Mouse (Mus musculus) right cerebral cortex, postnatal 10 days (tissue): ENCODE measurements around the gene Exosc5.
A peak's percentile ranks its signal among the peaks of the same experiment; 100 is the strongest.

Source experiments
- DNase-seq, 2 experiments: peaks; one replicate each; pipeline ENCODE4 v3.0.0; 2021; ENCODE audit warnings: low spot score in 2 of 2

Exosc5 gene

DNA sequence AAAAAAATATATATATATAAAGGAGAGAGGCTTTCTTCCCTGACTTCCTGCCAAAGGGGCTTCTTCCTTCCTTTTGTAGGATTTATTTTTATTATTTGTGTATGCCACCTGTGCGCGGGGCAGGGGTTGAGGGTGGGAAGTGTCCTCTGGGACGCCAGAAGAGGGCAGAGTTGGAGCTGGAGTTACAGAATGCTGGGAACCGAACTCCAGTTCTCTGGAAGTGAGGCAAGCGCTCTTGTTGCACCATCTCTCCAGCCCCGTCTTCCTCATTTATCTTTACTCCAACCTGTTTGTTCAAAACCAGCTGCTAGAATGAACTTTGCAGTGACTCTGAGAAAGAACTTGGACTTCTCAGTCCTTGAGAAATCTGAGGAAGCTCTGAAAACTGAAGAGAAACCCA, 21.0 kb downstream of the Exosc5 start:
- DNase-seq: no peak

DNA sequence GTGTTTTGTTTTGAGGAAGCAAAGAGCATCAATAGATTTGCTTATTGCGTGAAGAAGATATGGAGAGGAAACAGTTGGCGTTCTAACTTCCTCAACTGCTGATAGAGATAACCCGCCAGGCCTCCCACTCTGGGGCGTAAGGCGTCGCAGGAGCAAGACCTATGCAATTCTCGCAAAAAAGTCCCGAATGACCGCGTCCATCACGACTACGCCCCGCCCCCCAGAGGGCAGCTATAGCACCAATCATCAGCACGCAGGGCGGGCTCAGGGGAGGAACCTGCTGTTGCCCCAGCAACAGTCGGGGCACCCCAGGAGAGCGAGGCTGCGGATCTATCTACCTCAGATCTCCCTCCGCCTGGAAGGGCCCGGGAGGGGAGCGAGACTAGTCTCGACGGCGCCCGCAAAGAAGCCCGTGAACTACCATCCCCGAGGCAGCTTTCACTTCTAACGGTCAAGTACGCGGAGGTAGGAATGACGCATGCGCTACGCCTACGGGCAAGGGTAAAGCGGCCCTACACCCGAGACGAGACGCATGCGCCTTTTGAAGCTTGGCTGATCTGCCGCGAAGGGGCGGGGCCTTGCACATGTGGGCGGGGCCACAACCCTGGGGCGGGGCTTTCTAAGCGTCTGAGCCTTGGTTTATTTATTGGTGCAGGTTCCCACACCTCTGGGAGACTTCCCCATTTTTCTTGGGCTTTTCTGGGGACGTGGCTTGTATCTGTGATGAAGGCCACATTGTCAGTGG, 21.7 kb downstream of the Exosc5 start, which contains the start of gene B9d2:
Gene B9d2, plus strand, starts transcription at position 267 of the 745 bp plus-strand sequence.
- peak; percentile 95 to 96 for DNase-seq

- no peak for DNase-seq
These were observed 22.6 kb downstream of the Exosc5 start for GRCm38 (mm10) chr7:25681341-25682231.

DNA sequence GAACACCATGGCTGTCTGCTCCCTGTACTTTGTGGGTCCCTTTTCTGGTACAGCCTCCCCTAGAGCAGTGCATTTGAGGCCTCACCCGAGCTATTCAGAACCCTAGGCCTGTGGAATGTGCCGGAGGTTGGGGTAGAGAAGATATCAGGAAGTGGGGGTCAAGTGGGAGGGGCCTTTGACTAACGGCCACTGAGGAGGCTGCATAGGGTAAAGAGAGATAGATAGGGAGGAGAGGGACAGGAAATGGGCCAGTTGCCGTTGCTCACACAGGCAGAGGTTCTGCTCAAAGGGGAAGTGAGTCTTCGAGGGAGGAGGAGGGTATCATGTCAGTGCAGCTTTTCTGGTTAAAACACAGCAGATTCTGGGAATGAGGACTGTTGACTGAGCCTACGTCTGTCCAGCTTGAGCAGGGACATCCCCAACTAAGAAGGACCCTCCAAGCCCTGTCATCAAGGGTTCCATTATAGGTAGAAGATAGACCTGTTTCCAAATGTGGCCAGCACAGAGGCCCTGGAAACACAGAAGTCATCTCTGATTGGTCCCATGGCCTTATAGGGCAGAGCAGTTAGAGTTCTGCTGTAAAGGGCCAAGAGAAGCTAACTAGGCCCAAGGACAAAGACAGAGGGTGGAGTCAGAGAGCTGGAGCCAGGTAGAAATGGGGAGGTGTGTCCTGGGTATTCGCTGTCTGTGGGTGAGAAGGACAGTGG, 24.7 kb downstream of the Exosc5 start:
- DNase-seq: no peak

DNA sequence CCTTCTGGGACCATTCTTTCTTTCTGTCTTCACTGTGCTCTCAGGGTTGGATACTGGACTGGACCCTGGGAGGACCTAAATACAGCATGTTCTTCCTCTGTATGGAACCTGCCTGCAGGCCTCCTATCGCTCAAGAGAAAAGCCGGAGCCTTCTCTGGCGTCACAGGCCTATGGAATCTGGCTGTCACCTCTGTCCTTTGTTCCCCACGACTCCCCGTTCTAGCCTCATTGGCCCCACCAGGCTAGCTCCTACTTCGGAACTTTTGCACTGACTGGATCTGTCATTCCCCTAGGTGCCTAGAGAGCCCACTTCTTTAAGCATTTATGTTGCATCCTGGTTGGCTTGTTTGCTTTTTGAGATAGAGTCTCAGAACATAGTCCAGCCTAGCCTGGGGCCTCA, 25.7 kb downstream of the Exosc5 start:
- no peak for DNase-seq

- no peak for DNase-seq
These were observed 27.0 kb downstream of the Exosc5 start for GRCm38 (mm10) chr7:25685926-25686470.

GRCm38 (mm10) chr7:25686680-25687531, 27.9 kb downstream of the Exosc5 start, which contains the start of gene Tgfb1:
TSS of gene Tgfb1 (plus strand) at chr7:25687002.
- DNase-seq: no peak

- no peak for DNase-seq
These were observed 28.9 kb downstream of the Exosc5 start for GRCm38 (mm10) chr7:25687811-25688401.

DNA sequence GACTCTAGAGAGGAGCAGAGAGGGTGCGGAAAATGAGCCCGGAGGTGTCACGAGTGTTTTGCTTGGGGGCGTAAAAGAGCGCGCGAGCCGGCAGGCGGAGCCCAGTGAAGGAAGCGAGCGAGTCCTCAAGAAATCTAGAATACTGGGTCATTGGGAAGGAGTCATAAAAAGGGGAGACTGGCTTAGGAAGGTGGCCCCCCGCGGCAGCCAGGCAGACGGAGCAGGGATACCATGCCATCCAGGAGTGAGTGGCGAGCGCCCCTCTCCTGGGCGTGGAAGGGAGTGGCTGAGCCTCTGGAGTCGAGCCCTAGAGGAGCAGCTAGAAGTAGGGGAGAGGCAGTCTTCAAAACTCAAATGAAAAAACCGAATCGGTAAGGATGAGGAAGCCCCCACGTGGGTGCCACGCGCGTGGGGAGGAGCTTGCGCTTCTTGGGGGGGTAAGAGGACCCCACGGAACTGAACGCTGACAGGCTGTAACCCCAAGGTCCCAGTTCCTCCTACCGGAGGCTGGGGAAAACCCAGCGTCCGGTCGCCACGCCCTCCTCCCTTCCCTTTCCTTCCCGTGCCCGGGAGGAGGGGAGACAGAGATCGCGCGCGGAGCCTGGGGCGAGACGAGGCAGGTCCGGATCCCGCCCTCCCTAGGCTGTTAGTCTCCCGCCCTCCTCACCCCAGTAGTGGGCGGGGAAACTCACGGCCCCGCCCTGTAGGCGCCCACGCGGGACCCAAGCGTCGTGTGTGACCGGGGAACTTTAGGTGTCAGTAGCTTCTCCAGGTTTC, 30.0 kb downstream of the Exosc5 start:
- DNase-seq: no peak

DNA sequence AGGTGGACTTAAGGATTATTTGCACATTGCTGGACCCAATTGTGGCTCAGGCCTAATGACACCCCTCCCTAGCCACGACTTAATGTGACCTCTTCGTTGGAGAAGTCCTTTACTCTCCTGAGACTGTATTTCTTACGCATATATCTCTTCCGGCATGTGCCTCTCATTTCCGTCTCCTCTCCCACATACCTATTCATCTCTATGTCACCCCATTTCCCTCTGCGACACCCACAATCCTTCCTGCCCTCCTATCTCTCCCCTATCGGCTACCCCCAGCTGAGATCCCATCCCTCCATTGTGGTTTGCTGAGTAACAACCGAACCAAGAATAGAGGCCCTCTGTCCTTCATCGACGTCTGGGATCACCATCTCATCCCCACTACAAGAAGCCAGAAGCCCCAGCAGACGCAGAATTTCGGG, 30.6 kb downstream of the Exosc5 start:
- DNase-seq: no peak

GRCm38 (mm10) chr7:25690051-25690450, 31.1 kb downstream of the Exosc5 start:
- DNase-seq: no peak

GRCm38 (mm10) chr7:25694104-25694503, 35.1 kb downstream of the Exosc5 start:
- no peak for DNase-seq

GRCm38 (mm10) chr7:25699851-25700250, 40.9 kb downstream of the Exosc5 start:
- no peak for DNase-seq

GRCm38 (mm10) chr7:25700732-25701131, 41.8 kb downstream of the Exosc5 start:
- DNase-seq: no peak

GRCm38 (mm10) chr7:25702350-25702749, 43.4 kb downstream of the Exosc5 start:
- DNase-seq: no peak

GRCm38 (mm10) chr7:25703793-25704494, 45.0 kb downstream of the Exosc5 start:
- no peak for DNase-seq

DNA sequence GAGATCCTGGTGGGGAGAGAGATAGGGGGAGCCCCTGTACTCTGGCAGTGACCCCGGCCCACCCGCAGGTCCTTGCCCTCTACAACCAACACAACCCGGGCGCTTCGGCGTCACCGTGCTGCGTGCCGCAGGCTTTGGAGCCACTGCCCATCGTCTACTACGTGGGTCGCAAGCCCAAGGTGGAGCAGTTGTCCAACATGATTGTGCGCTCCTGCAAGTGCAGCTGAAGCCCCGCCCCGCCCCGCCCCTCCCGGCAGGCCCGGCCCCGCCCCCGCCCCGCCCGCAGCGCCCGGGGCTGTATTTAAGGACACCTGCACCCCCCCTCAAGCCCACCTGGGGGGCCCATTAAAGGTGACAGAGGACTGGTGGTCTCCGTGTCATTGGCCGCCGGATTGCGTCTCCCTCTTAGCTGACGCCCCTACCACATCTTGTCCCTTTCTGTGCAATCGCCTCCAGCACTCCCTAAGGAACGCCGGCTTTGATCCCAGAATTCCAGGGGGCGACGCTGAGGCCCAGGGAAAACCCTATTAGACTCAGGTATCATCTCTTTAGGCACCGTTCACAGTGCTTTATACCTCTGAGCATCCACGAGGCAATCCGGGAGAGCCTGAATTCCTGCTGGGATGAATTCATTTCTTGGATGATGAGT, 45.9 kb downstream of the Exosc5 start:
- no peak for DNase-seq

- peak in 1 of 2 experiments; percentile 63 for DNase-seq
These were observed 46.9 kb downstream of the Exosc5 start for GRCm38 (mm10) chr7:25705801-25706251.
